Mouse (Mus musculus) olfactory bulb, adult 2 months (tissue): ENCODE measurements around the gene Anks1.

Experiments used
- CTCF ChIP-seq: fragments of 200-500 bp; IDR thresholded peaks from 2 replicates; pipeline ENCODE4 v1.5.1; 2012; ENCODE audit warnings: low read depth, mild to moderate bottlenecking, low read length, moderate library complexity; ENCODE audit not compliant: insufficient read depth
- POLR2A ChIP-seq: fragments of 200-500 bp; IDR thresholded peaks from 2 replicates; pipeline ENCODE4 v1.6.1; 2012; ENCODE audit warnings: mild to moderate bottlenecking, low read depth, low read length, moderate library complexity; ENCODE audit not compliant: insufficient read depth

- TF ChIP-seq CTCF = peak; percentile 56; the same call in 1 of the 2 replicates
- no peak for TF ChIP-seq POLR2A
Measured at GRCm38 (mm10) chr17:28061472-28061871, 152.4 kb downstream of the Anks1 start.
